Mouse (Mus musculus) urinary bladder, postnatal 25 days (tissue): ENCODE measurements around the gene Ppp1r8.

ENCODE experiments used
- DNase-seq: peaks from one replicate; pipeline ENCODE4 v3.0.0; 2022; ENCODE audit warnings: low spot score

The Ppp1r8 gene

DNA sequence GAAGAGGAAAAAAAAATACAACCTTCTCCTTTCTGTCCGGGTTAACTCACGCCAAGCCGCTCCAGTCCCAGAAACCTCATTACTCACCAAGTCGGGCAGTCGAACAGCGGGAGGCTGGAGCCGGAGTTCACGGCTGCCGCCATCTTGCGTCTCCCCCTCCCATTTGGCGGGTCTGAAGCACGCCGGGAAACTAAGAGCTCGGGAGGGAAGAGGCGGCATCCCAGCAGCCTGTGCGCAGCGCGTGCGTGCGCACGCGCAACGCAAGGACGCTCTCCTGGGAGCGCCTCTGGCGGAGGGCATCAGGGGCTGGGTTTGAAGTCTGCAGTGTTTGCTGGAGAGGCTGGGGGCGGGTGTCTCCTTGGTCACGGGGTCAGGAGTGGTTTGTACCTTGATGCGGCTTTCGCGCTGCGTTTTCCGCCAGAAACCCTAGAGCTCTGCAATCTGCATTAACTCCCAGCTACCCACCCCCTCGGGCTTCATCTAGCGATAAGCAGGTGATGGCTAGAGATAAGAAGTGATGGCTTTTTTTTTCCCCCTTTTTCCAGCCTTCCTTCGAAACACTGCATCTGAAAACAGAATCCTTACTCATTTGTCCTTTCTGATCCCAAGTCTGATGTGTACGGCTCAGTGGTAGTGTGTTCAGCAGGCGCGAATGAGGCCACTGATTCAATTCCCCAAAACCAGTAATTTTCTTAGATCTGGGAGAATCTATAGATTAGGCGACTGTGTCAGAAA is at the start of gene Ppp1r8:
TSS of gene Ppp1r8 (minus strand) at position 200 of the 735 bp plus-strand sequence.
- peak; percentile 71 for DNase-seq

DNA sequence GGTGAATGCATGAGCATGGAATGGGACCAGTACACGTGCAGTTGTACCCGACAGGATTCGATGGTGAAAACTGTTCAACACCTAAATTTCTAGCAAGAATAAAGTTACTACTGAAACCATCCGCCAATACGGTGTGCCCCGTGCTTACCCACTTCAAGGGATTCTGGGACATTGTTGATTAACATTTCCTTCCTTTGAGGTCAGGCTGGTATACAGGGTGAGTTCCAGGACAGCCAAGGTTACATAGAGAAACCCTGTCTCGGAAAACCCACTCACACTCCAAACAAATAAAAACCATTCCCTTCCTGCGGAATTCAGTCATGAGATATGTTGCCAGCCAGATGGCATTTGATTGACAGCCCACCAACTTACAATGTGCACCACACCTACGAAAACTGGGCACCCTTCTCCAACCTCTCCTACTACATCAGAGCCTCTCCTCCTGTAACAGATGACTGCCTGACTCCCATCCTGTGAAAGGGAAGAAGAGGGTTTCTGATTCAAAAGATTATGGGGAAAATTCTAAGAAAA is 41.9 kb upstream of the Ppp1r8 start:
- no peak for DNase-seq

DNA sequence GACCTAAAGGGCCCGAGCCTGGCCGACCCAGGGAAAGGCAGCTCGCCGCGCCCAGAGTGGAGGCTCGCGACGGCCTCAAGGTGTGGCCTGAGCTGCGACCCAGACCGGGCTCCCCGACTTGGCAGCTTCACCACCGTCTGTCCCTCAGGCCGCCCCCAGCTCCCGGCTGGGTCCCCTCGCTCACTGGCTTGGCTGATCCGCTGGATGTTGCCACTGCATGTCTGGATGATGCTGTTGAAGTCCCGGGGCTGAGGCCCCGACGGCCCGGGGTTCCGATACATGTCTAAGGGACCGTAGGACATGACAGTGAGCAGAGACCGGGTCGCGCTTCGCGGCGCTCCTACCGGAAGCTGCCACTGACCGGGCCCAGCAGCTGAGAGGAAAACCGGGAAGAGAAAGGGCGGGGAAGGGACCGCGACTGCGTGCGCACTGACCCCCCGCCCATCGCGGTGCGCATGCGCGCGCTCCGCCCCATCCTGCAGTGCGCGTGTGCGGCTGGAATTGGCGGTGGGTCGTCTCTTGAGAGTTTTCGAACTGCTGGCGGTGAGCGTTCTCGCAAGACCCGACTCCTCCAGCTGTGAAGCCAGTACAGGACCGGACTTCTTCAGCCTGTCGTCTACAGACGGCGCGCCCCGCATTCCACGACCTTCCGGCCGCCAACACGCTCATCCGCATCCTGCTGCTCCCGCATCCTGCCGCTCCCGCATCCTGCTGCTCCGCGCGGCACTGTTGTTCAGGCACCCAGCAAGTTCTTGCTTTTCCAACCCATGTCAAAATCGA is 41.3 kb upstream of the Ppp1r8 start, which contains the start of gene Stx12:
TSS of gene Stx12 (minus strand) at position 446 of the 780 bp plus-strand sequence.
- peak; percentile 88 for DNase-seq

DNA sequence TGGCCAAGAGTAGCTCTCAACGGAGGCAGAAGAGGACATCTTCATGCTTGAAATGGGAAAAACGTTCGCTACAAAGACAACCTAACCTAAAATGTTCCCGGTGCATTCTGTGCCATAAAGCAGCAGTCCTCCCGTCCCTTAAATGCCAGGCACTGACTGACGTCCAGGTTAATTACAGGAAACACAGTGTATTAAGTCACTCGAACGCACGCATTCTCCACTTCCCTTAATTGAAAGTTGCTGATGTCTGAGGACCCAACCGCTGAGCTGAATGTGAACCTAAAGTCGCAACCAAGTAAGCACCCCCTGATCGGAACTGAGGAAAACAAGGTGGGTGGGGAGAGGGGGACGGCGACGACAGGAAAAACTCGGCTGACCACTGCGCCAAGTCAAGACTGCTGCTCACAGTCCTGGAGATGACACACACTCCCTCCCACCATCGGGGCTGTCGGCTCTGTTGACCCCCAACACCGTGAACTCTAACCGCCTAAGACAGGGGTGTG is 40.6 kb upstream of the Ppp1r8 start:
- peak; percentile 29 for DNase-seq

DNA sequence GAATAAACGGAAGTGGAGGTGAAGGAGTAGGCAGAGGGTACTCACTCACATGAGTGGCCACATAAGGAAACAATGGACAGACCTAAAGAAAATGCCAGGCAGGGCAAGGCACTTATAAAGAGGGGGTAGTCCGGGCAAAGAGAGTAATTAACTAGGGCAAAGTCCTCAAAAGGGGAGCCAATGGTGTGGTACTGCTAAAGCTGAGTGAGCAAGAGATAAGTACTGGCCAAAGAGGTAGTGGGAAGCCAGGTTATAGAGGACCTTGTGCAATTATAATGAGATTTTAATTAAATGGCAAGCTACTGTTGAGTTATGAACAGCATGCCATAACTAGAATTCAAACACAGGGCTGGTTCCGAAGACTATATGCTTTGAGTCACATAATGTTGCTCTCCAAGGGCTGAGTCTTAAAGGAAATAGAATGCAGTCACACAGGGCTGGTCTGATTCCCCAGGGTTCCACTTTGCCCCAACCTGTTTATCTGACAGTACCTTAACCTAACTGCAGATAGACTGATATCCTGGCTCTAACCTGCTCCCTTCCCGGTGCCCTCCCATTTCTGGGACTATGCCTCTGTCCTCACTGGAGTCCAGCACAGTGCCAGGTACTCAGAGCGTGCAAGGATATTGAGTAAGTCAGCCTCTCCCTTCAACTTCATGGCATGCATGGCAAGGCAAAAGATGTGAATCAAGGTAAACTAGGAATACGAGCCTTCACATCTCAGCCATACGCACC is 31.6 kb upstream of the Ppp1r8 start:
- no peak for DNase-seq

DNA sequence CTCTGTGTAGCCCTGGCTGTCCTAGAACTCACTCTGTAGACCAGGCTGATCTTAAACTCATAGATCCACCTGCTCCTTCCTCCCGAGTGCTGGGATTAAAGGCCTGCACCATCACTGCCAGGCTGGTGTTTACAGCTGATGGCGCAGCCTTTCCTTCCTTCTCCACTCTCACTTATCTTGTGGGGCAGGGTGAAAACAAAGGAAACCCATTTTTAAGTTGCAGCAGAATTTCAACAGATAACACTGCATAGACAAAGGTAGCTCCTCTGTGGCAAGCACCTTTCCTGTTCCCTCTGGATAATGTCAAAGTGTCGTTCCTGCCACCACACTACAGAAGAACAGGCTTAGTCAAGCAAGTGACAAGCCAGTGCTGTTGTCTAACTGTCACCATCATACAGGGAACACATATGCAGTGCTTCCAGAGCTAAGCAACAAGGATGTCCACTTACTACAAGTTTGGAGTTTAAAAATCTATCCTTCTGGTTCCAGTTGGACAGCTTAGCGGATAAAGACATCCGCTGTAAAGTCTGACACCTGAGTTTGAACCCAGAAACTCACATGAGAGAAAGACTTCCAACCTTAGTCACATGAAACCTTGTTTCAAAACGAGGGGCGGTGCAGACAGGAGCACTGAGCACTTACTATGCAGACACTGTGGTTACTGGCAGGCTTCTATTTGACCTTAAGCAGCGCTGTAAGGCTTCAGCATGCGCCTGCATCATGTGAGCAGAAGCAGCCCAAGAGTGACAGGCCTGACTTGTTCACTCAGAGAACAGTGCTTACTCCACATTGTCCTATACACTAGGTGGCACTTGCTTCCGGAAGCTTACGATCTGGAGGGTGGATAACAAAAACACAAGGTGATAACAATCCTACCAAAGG is 30.8 kb upstream of the Ppp1r8 start:
- DNase-seq: no peak

DNA sequence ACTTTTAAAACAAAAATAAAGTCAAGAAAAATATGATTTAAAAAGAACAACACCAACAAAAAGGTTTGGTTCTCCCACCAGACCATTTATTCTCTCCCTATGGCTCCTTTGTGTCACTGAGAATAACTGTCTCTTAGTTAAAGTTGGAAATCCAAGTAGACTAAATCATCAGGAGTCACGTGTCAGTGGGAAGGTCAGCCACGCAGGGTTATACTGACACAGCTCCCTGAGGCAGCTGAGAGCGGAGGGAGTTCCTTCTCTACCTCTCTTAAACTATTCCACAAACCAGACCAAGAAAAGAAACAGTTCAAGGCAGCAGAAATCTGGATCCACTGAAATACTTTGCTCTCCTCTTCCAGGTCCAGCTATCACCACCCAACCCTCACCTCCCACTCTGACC is 28.1 kb upstream of the Ppp1r8 start:
- DNase-seq: no peak

DNA sequence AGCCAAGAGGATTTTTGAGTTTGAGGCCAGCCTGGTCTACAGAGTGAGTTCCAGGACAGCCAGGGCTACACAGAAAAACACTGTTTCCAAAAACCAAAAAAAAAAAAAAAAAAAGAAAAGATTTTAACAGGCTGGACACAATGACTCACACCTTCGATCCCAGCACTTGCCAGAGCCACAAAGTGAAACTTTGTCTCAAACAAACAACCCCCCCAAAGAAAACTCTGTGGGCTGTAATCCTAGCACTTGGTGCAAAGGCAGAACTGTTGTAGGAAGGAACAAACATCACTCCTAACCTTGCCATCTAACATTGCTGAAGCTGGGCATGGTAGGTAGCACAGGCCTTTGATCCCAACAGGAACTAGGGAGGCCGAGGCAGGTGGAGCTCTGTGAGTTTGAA is 21.9 kb upstream of the Ppp1r8 start:
- DNase-seq: no peak

DNA sequence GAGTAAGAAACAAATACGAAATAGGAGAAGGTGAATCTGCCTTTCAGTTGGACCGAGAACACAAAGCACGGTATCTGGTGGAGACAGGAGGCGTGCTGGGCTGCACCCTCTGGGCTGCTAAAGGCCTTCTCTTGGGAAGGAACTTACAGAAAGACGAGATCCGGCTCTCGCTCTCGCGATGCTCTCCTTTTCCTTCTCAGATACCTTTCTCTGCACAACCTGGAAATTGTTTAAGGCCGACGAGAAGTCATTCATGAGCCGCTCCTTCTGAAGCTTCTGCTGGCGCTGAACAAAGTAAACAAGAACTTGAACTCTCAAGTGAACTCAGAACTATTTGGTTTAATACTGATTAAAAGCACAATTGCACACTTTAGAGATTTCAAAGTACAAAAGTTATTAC is 20.0 kb upstream of the Ppp1r8 start:
- DNase-seq: no peak

DNA sequence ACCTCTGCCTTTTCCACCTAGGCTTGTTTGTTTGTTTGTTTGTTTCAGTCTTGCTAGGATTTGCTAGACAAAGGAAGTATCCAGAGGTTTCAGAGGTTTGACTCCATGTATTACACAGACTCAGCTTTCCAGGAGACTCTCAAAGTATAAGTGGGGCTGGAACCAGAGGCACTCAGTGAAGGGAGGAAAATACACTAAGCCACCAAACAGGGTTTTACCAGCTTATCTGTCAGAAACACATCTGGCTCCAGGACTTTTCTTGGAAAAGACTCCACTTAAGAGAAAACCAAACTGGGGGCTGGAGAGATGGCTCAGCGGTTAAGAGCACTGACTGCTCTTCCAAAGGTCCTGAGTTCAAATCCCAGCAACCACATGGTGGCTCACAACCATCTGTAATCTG is 17.9 kb upstream of the Ppp1r8 start:
- no peak for DNase-seq

DNA sequence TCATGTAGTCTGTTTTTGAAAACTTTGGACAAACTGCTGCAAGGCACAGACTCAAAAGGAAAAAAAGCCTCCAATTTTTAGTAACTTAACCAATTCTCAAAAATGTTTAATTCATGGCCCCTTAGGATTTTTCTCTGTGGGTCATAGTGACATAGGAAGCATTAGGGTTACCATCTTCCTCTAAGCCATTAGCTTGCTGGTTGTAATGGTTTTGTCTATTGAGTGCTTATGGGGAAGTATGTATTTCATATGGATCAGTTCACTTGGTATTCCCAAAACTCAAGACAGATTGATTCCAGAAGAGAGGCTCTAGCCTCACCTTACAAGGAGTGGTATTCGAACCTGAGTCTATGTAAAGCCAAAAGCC is 719 bp upstream of the Ppp1r8 start:
- no peak for DNase-seq

DNA sequence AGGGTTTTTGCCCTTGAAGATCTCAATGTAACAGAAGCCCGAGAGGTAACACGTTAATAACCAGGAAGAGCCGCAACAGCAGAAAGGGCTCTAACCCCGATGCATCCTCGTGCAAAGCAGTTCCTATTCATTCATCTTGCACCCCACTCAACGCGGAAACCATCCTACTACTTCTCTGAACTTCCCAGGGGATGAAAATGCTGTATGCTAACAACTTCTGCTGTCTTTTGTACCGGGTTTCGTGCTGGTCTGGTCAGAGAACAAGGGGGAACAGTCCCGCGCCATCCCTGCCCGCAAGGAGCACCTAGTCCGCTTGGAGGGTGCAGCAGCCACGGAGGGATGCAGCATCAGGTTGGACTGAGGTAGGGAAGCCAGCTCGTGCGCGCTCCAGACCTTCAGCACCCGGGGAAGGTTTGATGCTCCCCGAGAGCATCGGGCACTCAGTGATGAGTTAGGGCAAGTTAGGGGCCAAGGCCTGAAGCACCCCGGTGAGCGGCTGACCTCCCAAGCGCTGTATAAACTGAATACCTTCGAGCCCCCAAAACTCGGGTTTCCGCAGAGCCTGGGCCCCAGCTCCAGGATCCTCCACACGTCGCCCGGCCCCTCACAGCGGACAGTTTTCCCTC is 575 bp downstream of the Ppp1r8 start:
- DNase-seq: peak; percentile 12

DNA sequence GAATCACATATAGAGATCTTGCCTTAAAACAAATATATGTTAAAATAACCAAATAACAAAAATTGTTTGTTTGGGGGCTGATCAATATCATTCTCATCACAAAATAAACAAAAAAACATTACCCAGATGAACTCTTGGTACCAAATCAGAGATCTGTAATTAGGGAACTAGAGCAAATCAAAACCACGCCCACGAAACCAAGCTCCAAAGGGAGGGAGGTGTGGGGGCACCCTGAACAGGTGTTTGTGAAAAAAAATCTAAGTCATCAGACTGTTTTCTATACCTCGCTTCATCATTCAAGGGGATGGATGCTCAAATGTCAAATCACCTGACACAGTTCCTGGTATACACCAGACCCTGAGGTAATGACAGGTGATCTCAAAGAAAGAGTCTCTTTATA is 1.5 kb downstream of the Ppp1r8 start:
- DNase-seq: no peak

DNA sequence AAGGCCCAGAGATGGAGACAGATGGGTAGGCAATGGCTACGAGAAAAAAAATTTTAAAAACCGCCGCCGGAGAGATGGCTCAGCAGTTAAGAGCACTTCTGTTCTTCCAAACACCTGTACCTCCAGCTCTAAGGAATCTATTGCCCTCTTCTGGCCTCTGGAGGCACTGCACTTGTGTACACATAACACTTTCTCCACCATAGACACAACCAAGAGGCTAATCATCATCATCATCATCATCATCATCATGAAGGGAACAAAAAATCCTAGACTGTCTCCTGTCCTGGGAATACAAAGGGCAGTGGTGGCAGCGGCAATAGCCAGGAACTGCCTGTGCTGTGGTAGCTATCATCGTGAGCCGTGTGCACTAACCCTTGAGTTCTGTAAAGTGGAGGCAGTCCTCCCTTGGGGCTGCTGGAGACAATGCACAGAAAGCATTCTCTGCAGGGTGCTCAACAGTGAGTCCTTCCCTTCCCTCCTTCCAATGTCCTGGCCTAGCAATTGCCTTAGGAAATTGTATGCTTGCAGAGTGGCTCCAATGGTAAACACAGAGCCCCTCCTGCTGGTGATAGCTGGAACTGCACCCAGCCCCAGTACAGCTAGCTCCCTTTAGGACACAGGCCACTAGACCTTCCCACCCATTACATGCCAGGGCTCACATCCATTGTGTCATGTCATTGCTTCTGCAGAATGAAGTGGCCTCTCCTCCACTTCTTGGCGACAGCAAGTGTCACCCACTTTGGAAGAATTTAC is 19.2 kb downstream of the Ppp1r8 start:
- peak; percentile 56 for DNase-seq

DNA sequence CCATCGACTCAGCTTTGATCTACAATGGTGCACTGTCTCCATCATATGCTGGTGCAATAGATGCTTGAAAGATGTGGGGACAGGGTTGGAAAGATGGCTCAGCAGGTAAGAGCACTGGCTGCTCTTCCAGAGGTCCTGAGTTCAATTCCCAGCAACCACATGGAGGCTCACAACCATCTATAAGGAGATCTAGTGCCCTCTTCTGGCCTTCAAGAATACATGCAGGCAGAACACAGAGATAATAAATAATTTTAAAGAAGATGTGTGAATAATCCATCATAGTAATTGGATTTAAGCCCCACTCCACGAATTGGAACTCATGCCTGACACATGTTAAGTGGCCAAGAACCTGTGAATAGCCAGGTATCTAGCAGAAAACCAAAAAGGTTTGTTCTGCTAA is 24.5 kb downstream of the Ppp1r8 start:
- DNase-seq: no peak

DNA sequence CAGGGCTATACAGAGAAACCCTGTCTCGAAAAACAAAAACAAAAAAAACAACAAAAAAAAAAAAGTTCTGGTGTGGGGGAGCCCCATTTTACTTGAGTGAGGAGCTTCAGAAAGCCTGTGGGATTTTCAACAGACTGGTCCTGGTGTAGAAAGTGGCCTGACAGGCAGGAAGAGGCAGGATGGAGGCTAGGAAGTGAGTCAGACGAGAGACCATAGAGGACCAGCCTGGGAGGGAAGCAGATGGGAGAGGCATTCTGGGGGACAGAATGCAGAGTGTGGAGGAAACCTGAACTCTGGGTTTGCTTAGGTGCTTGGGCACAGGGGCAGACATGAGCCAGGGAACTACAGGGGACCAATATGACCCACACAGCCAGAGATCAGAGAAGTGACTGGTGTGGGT is 26.1 kb downstream of the Ppp1r8 start:
- no peak for DNase-seq

DNA sequence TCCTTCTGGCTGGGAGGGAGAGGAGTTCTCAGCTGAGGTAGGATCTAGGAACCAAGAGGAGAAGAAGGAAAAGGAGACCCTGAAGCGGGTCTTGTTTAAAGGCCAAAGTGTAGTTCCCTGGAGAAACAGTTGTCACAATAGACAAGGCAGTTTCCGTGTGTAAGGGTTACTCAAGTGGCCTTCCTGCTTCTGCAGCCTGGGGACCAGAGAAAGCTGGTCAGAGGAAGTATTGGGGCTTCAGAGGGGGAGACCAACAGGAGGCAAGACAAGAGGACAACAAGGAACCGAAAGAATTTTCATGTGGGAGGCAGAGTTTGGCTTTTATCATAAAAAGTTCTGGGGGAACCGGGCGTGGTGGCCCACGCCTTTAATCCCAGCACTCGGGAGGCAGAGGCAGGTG is 26.6 kb downstream of the Ppp1r8 start:
- DNase-seq: no peak

DNA sequence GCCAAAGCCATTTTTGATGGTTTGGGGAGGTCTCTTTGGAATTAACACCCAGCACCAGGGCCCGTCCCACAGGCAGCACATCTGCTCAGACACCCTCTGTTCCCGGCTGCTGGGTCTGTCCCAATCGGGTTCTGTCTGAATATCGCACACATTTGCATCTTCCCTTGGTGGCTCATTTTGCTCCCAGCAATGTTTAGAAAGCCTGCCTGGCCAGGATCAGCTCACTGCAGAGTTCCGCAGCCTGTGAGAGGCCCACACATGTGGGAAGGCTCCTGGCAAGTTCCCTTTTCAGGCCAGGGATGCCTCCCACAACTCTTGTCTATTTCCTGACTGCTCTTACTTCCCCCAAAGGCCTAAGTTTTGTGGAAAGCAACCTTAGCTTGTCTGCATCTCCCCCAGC is 33.3 kb downstream of the Ppp1r8 start:
- DNase-seq: no peak

DNA sequence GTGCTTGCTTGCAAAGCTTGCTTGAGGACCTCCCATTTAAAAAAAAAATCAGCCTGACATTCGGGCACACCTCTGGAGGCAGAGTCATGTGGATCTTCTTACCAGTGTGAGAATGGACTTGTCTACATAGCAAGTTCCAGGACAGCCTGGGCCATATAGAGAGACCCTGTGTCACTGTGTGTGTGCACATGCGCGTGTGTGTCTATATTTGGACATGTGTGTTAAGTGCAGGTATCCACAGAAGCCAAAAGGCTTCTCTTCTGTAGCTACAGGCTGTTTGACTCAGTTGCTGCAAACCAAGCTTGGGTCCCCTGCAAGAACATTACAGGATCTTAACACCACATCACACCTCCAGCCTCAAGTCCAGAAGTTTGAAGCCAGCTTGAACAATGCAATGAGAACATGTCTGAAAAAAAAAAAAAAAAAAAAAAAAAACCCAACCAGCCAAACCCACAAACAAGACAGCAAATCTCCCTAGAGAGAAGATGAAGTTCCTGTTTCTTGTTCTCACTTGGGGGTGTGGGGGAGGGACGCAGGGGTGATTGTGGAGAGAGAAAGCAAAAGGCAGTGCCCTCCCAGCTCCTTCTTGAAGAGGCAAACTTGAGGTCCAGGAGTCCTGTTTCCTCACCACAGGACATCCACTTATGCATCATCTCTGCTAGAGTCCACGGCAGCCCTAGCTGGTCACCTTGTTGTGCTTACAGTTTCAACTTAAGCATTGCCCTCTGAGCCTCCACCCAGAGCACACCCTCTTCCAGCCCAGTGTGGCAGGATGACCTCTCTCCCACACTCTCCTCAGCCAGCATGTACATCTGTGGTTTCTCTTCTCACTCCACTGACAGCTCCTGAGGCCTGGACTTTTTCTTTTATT is 35.0 kb downstream of the Ppp1r8 start:
- no peak for DNase-seq
